Mouse (Mus musculus) right cerebral cortex, adult 2 months (tissue): ENCODE measurements around the gene 4930426L09Rik.

Source experiments
- DNase-seq, 2 experiments: peaks; one replicate each; pipeline ENCODE4 v3.0.0; 2021 to 2022; ENCODE audit warnings: low spot score in 2 of 2

Gene 4930426L09Rik

GRCm38 (mm10) chr2:19011443-19011842 lies 13.3 kb downstream of the 4930426L09Rik start:
- no peak for DNase-seq

GRCm38 (mm10) chr2:19016348-19016747 lies 18.2 kb downstream of the 4930426L09Rik start:
- no peak for DNase-seq

DNA sequence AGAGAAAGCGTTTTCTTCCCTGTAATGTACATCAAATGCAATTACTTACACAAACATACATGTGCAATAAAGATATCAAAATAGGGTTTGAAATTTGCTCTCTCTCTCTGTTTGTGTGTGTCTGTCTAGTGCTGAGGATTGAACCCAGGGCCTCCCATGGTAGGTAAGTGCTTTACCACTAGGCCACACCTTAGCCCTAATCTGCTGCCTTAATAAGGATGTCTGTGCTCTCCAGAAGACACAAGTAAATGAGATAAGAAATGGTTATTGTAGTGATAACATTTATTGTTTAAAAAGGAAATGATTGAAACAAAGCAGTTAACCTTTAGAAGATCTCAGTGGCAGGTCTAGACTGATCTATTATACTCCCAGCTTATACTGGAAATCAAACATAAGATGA lies 18.7 kb downstream of the 4930426L09Rik start:
- no peak for DNase-seq

DNA sequence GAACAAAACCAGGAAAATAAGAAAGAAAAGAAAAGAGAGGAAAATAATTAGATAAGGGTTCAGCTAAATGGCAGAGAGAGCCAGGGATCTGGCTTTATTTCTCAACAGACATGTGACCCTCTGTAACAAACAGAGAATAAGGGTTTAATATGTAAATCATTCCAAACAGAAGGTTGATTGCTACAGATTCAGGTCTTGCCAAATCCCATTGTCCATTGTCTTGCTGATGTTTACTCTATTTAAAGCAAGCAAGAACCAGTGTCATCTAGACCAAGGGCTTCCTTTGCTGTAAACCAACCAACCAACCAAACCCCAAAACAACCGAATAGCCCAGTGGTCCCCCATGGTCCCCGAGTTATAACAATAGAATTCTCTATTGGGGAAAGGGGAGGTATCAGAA lies 19.9 kb downstream of the 4930426L09Rik start:
- no peak for DNase-seq

- no peak for DNase-seq
These were observed 26.7 kb downstream of the 4930426L09Rik start for GRCm38 (mm10) chr2:19024807-19025206.

DNA sequence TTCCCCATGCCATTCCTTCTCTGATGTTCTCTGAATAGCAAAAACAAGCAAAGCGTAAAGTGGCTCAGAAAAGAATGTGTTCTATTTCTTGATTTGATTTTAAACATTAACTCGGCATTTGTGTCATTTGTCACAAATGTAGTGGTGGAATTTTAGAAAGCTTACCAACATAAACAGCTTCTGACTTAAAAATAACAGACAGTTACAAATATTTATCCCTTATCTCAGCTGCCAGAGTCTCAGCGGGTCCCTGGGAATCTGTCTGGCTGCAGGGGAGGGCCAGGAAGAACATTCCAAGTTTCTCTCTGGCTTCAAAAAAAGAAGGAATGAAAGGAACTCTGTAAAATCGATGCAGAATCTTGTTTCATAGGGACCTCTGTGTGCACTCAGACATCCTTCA lies 39.3 kb downstream of the 4930426L09Rik start:
- no peak for DNase-seq

- DNase-seq: no peak
These were observed 39.9 kb downstream of the 4930426L09Rik start for GRCm38 (mm10) chr2:19037907-19038570.

- no peak for DNase-seq
These were observed 50.1 kb downstream of the 4930426L09Rik start for GRCm38 (mm10) chr2:19048225-19048624.

DNA sequence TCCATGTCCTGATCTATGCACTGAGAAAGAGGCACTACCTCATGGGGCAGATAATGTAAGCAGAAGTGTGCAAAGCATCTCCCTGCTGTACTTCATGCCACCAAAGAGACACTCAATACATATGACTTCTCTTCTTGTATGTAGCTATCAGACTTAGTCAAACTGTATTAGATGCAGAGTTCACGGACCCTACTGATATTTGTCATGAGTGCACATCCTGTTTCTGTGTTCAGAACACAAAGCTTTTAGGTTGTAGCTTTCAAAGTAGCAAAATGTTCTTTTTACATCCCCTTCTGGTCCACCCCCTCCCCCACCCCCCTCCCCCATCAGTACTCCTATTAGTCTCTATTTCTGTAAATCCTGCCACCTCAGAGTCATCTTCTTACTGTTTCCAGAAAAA lies 51.2 kb downstream of the 4930426L09Rik start:
- no peak for DNase-seq
